Mouse (Mus musculus) G1E (cell line): ENCODE results near the gene Ptprq.

Experiments used
- CTCF ChIP-seq: IDR thresholded peaks from 2 replicates; pipeline ENCODE4 v1.5.1; 2012; ENCODE audit warnings: low read depth, low read length, inconsistent platforms, mixed read lengths
- GATA1 ChIP-seq: IDR thresholded peaks from 2 replicates; pipeline ENCODE4 v1.6.1; 2012; ENCODE audit warnings: borderline replicate concordance, low read length, inconsistent platforms, mixed read lengths
- POLR2AphosphoS5 ChIP-seq: IDR thresholded peaks from 2 replicates; pipeline ENCODE4 v1.6.1; 2012; ENCODE audit warnings: low read depth, low read length, inconsistent platforms; ENCODE audit not compliant: insufficient replicate concordance
- TAL1 ChIP-seq: conservative IDR thresholded peaks from 2 replicates; pipeline ENCODE4 v1.6.1; 2012; ENCODE audit warnings: low read depth, low read length, inconsistent platforms, mixed read lengths

GRCm38 (mm10) chr10:107503430-107503829 is 216.4 kb downstream of the Ptprq start:
- TF ChIP-seq GATA1 = no peak
- no peak for TF ChIP-seq CTCF
- no peak for TF ChIP-seq TAL1
- no peak for TF ChIP-seq POLR2AphosphoS5
